Mouse (Mus musculus): ENCODE measurements at regions not wholly inside any gene's neighbourhood (a gene's known extent, or its start where the extent isn't known, plus 50 kb on each side); places are given as distances from the start of the nearest gene placed in this dataset.
A peak's percentile ranks its signal among the peaks of the same experiment; 100 is the strongest.

DNA sequence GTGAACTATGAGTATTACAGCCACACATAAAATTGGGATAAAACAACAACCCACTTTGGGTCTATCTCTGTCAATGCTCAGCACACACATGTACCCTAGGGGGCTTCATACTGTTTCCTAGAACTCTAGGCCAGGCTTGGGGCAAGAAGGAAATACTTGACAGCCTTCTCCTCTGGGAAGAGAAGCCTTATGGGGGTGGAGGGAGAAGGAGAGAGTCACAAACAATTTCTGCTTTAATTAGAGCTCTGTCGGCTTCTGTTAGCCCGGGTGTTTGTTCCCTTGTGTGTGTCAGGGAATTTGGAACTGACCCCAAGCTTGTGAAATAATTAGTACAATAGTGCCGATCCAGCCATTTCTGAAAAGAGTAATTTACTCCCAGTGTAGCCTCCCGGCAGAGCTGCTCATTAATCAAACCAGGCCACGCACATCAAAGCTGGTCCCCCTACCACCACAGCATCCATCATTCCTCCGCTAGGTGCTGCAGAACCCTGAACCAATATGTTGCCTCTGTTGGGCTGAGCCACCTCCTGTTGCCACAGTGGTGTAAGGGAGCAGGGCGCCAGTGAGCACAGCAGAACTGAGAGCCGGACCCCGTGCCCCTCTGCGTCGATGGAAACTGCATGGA, 307.3 kb downstream of the Tmem114 start:
- intact Hi-C loops (cut with DNase I; ENCODE audit: low total_unique reads), result no loop called here
- DNase-seq, result no peak

DNA sequence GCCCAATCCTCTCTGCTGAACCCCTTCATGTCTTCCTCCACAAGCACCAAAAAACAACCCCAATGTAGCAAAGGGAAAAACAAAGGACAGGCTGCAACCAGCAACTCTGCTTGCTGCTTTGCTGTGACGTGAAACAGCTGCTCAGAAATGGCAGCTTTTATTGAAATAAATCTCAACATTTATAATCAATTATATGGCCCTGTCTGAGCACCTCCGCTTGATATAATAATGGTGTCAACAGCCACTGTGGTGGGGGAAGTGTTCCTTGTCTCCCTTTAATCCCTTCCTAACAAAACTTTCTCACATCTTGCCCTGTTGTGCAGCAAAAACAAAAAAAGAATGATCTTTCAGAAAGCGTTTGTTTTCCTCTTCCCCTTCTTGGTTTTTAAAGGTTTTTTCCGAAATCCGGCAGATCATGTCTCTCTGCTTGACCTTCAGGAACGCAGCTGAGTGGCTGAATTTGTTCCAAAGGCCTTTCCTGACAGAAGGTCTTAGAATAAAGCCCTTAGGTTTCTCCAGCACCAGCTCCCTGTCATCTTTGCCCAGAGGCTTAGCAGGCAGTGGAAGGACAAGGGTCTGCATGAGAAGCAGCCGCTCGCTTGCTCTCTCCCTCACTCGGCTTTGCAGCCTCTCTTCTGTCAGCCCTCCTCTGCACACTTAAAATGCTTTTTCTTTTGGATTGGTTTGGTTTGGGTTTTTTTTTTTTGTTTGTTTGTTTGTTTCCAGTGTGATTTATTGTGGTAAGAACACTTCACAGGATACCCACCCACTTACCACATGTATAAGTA, 313.4 kb downstream of the Tmem114 start:
- no peak for DNase-seq
- intact Hi-C loops (cut with DNase I; ENCODE audit: low total_unique reads), result no loop called here

DNA sequence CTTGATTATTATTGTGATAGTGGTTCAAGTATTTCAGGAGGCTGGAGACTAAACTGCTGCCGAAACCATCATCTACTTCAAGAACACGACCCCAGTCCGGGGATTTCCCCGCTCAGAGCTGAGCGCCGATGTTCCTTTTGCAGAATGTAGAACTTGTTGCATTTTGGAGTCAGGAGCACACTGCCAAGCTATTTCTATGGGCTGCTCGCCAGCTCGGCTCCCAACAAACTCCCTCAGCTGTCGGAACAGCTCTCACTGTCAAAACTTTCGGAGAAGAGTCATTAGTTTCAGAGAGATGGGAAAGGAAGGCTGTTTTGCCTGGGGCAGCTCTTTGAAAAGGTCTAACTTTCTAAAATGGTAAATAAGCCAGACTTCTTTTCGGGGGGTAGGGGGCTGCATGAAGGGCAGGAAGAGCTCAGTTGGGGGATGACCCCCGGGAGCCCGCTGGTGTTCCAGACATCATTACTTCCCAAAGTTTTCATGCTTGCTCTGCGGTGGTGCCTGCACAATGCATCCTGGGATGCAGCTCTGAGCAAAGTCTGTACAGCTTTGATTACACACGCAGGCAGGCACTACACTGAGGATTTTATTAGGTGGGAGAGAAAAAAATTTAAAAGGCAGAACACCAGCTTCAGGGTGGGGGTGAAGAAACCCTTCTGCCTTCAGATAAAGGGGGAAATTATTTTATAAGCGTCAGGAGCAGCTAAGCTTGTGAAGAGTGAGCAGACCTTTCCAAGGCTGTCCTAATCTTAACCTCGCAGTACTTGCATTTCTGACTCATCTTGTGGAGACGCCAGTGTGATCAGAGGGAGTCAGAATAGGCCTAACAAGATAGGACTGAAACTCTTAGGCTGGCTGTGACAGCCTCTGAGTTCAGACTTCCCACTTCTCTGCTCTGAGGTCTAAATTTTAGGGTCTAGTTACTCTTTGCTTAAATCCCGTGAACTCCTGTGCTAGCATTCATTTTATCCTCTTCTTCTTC, 316.5 kb downstream of the Tmem114 start:
- intact Hi-C loops (cut with DNase I; ENCODE audit: low total_unique reads), result no loop called here
- DNase-seq, result peak; percentile 54

DNA sequence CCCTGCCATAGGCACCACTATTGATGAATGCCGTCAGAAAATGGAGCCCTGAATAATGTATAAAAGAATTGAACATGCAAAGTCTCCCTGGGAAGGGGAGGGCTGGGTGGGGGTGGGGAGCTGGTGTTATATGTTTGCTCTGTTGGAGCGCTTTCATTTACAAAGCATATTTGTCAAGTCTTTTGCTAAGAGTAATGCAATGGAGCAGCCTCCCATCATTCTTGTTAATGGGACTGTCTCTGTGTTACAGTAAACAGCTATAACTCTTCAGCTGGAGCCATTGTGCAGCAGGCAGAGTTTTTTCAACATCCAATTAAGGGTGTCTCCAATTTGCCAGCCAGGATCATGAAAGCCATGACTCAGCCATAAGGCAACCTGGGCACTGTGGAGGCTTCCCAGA, 345.9 kb downstream of the Tmem114 start:
- intact Hi-C loops (cut with DNase I; ENCODE audit: low total_unique reads), result no loop called here
- DNase-seq, result no peak

DNA sequence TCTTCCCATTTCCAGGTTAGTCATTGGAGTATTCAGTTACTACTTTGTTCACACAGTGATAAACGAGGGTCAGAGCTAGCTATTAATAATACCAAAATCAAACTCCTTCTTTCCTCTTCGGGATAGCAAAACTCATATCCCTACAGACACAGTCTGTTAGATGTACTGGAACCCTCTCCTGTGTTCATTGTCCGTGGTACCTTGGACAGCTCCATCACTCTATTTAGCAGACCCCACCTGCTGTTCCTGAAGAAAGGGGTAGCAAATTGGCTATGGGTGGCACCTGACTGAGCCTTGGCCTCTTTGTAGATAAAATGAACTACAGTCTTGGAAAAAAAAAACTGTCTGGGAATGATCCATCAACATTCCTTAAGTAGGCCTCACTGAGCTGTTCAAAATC, 346.5 kb downstream of the Tmem114 start:
- no peak for DNase-seq
- intact Hi-C loops (cut with DNase I; ENCODE audit: low total_unique reads), result no loop called here

DNA sequence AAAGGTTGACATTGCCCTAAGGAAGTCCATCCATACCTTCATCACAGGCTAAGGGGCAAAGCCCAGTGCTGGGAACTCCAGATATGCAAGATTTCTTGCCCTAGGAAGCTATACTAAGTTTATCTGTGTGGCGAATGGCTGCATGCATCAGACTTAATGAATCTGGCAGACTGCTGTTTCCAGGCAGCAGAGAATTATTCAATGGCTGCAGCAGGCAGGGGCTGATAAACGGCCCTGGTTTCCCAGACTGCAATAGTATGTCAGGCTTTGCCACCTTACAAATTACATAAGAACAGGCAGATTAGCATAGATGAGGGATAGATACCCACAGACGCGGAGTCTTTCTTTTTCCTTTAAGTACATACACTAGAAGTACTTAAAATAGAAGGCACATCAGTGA, 350.2 kb downstream of the Tmem114 start:
- intact Hi-C loops (cut with DNase I; ENCODE audit: low total_unique reads), result no loop called here
- no peak for DNase-seq

DNA sequence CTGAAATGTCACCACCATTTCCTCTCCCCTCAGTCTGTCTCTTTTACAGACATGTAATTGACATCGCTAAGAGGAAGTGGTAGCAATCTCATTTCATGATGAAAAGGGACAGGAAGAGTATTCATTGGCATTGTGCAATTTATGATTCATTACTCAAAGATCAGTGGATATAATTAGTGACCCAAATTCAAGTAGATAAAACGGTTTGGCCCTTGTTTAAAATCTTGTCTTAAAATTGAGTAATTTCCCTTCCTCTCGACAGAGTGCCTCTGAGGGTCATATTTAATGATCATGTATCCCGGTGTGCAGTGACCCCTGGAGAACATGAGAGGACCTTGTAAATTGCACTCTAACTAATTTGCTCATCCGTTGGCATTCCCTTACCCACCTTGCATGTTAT, 371.0 kb downstream of the Tmem114 start:
- intact Hi-C loops (cut with DNase I; ENCODE audit: low total_unique reads), result no loop called here
- no peak for DNase-seq

DNA sequence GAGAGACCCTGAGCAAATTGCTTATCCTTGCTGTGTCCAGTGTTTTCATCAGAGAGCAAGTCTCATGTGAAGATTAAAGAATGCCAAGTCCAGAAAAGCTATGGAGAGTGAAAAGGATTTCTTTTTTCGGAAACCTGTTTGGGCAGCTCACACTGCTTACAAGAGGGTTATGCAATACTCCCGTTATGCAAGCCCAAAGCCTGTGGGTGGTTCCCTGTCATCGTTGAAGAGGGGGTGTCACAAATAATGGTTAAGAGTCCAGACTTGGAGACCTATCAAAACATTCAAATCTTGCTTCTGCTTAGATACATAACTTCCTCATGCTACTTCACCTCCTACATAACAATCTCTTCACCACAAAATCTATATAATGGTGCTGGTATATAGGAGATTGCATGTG, 416.0 kb downstream of the Tmem114 start:
- intact Hi-C loops (cut with DNase I; ENCODE audit: low total_unique reads), result no loop called here

DNA sequence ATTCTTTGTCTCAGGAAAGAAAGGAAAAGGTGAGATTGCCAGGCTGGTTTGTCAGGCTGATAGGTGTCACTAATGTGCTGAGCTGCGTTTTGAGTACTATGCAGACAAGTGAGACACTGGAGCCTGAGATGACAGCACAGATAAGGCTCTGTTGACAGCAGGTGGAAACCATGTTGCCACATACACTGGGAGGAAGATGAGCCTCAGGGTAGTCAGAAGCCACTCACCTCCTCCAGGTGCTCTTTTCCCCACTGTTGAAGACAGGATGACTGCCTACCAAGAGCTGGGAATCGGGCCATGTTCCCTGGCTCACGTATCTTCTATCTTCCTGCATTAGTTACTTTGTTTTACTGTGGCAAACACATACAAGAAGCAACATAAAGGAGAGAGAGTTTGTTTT, 418.3 kb downstream of the Tmem114 start:
- DNase-seq, result no peak
- intact Hi-C loops (cut with DNase I; ENCODE audit: low total_unique reads), result no loop called here

More for the DNA sequence above, 416.0 kb downstream of the Tmem114 start:
- no peak for DNase-seq

DNA sequence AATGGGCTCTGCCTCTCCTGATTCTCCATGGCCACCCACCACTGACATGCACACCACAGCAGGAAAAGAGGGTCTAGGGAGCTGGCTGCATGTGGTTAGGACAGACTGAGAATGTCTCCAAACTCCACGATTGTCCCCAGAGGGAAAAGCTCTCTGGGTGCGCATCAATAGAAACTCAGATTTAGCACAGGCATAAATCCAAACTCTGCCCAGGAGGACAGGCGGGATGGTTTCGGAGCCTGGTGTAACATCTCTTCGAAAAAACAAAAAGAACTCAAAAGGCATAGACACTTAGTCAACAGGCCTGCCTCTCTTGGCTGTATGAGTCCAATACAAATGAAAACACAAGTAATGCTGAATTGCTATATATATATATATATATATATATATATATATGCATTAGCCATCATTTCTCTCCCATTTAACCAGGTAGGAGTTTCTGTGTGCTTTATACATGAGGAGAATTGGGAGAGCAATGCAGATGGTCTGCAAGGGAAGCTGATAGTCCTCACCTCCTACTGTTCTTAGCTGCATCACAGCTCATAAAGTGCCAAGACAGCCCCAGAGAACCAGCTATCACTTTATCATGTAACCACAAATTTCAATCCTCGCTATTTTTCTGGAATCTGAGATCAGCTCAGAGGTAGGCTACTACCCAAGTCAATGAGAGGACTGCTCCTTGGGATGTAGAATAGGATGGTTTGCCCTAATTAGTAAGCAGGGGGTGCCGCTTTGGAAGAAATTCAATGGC, 422.4 kb downstream of the Tmem114 start:
- no peak for DNase-seq
- intact Hi-C loops (cut with DNase I; ENCODE audit: low total_unique reads), result no loop called here

DNA sequence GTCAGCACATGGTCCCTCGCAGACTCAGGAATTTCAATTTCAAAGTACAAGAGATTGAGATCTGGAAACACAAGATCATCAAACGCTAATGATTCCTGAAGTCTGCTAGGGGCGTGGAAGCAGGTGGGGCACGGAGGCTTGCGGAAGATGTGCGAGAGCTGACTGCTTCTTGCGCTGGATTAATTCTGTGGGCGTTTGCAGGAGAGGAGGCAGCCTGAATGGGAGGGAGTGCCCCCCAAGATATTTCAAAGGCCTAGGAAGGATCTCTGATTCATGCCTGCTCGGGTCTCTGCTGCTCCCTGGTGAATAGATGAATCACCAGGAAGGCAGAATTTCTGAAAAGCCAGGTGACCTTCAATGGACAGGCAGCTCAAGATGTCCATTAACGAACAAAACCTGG, 442.1 kb downstream of the Tmem114 start:
- intact Hi-C loops (cut with DNase I; ENCODE audit: low total_unique reads), result no loop called here

DNA sequence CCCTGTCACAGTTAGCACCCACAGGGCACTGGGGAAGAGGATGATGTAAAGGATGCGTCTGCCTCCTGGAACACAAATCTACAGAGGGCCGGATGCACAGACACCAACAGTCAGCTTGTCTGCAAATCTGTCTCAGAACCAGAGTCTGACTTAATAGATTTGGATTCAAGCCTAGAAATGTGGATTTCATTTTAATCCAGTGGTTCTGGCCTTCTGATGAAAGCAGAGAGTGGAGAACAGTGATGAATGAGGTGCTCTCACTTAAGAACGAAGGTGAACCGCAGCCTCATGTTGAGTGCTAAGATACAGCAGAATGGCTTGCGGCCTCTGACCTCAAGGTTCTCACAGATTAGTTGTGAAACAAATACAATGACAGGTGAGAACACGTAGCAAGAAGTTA, 446.5 kb downstream of the Tmem114 start:
- DNase-seq, result no peak
- intact Hi-C loops (cut with DNase I; ENCODE audit: low total_unique reads), result no loop called here

More for the DNA sequence above, 442.1 kb downstream of the Tmem114 start:
- no peak for DNase-seq

DNA sequence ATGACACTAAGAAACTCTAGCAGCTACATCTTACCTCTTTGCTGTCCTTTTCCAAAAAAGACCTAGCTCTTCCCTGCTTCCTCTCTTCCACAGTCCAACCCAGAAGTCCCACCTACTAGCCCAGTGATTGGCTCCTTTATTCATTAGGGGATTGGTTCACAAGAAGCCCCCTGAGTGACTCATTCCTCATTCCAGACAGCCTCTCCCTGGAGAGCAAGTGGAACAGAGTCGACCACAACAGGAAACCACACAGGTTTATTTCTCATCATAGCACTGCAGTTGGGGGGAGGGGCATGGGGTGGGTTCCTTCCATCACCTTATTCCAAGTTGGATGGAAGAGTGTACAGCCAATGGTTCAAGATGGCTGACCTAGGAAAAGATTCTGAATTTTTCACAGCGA, 473.3 kb downstream of the Tmem114 start:
- DNase-seq, result no peak
- intact Hi-C loops (cut with DNase I; ENCODE audit: low total_unique reads), result no loop called here

DNA sequence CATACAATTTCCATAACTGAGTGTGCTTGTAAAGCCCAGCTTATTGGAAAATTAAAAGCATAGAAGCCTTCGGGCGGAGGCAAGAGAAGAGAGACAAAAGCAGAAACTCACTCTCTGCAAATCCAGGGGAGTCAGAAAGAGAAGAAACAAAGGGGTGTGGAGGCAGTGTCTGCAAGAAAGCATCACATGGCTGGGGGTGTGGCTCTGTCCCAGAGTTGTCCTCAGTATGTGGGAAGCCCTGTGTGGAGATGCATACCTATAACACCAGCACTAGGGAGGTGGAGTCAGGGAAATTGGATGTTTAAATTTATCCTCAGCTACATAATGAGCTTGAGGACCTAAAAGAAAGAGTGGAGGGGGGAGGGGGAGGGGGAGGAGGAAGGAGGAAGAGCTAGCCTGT, 482.6 kb downstream of the Tmem114 start:
- no peak for DNase-seq
- intact Hi-C loops (cut with DNase I; ENCODE audit: low total_unique reads), result no loop called here

DNA sequence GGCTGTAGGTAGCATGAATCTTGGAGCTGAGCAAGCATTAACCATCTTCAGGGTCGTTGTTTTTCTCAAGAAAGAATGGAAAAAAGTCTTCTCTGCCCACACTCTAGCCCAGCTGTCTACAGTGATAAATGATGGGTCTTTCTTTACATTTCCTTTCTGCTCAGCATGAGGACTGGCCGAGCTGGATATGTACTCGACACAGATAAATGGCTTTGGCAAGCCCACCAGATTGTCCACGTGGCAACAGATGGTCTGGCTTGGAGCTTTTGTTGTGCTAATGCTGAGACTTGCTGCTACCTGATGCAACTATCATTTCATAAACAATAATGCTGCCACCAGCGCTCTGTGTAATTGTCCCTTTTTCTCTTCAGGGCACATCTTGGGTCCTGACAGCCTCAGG, 487.8 kb downstream of the Tmem114 start:
- intact Hi-C loops (cut with DNase I; ENCODE audit: low total_unique reads), result no loop called here

DNA sequence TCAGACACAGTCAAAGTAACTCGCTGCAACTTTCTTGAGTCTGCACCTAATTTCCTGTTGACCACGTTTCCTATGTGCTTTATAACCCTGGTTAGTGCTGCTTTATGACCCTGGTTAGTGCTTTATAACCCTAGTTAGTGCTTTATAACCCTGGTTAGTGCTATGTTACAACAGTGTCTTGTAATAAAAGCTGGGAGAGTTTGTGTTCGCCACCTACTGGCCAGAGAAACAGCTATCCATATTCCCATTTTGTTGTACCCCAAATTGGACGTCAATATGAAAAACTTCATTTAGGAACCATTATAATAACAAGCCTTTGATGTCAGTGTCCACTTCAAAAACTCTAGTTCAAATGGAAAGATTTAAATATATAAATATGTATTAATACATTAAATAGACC, 492.6 kb downstream of the Tmem114 start:
- intact Hi-C loops (cut with DNase I; ENCODE audit: low total_unique reads), result no loop called here
- DNase-seq, result no peak

More for the DNA sequence above, 487.8 kb downstream of the Tmem114 start:
- DNase-seq, result no peak

DNA sequence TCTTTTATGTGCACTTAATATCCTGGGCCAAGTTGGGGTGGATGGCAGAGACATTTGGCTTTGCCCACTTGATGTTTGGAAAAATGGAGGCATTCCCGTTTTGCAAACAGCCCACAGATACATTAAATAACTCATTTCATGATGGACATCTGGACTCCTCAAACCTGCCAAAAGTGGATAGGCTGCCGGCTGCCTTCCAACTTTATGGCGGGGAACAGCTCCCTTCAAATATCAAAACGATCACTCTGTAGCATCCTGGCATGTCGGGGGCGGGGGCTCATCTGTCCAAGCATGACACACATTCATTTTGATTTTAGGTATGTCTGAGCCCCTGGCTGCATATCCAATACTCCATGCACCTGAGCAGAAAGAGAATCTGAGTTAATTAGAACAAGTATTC, 493.3 kb downstream of the Tmem114 start:
- intact Hi-C loops (cut with DNase I; ENCODE audit: low total_unique reads), result no loop called here
- DNase-seq, result no peak

DNA sequence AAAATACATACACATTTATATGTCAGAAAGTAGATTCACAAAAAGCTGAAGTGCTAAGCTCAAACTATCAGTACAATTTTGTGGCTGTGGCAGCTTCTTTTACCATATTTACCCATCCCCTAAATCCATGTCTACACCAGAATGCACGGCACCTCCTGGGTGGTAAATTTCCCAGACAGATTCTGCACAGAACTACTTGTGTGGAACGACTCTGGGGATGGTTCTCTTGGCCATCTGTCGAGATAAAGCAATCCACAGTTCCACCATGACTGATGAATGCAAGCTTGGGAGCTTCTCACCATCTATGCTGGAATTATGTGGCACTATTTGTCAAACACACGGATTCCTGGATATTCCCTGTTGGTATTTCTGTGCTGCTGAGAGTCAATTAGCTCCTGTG, 495.8 kb downstream of the Tmem114 start:
- intact Hi-C loops (cut with DNase I; ENCODE audit: low total_unique reads), result no loop called here
- no peak for DNase-seq

DNA sequence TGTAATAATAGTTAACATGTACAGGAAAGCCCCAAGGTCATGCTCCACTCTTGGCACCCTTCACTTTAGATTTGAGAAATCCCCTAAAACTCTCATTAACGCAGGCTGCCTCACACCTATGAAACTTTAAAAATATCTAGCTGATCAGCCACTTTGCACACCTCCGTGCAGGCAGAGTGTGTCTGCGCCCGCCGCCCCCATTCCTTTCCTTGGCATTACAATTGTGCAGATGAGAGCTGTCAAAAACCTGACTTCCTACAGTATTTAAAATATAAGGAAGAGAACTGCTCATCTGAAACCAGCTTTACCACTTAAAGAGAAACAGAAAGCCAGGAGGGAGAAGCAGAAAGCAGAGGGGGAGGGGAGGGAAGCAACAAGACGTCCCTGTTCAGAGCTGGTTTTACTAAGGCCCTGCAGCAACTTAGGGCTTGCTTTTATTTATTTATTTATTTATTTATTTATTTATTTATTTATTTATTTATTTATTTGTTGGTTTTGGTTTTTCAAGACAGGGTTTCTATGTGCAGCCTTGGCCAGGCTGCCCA, 496.5 kb downstream of the Tmem114 start:
- intact Hi-C loops (cut with DNase I; ENCODE audit: low total_unique reads), result no loop called here
- no peak for DNase-seq

Measured in gastrocnemius, postnatal 14 days (tissue).